Mouse (Mus musculus): ENCODE measurements at regions not wholly inside any gene's neighbourhood (a gene's known extent, or its start where the extent isn't known, plus 50 kb on each side); places are given as distances from the start of the nearest gene placed in this dataset.
A peak's percentile ranks its signal among the peaks of the same experiment; 100 is the strongest.

- Histone ChIP-seq H3K4me2 (ENCODE audit: insufficient read depth, low read depth, poor library complexity, severe bottlenecking) (0 out of 2 replicates have a peak overlapping the region, but pooled peaks have one; percentile 69), H3K9me3 (replicated peaks; ENCODE audit: low read length) (no peaks in the 10 kb centered on the region), H3K4me3 (replicated peaks in 1 of 3; ENCODE audit: low read depth in 2 of 3, low read length in 2 of 3, poor library complexity in 1 of 3) (no peak overlapping the region), H3K27me3 (replicated peaks) (no peaks in the 10 kb centered on the region), H3K27ac (ENCODE audit: insufficient read depth, low read depth) (no peak overlapping the region), H3K9ac (ENCODE audit: insufficient read depth, low read depth) (no peak overlapping the region), H3K79me2 (replicated peaks; ENCODE audit: control insufficient read depth, extremely low read depth, insufficient read depth, poor library complexity, severe bottlenecking) (no peaks in the 10 kb centered on the region), H3K4me1 (ENCODE audit: control insufficient read depth in 1 of 2, insufficient read depth in 2 of 2) (peaks cover 6 to 32% of the 10 kb centered on the region in 2 experiments), H3K36me3 (replicated peaks in 1 of 2; ENCODE audit: control insufficient read depth in 1 of 2, insufficient read depth in 1 of 2, low read length in 1 of 2) (no peaks in the 10 kb centered on the region)
- dilution Hi-C loops (cut with MboI; ENCODE audit: extremely low pct_ligation_motif_present, extremely low pct_unique_long_range_greater_than_20kb, low sequenced_read_pairs) (no loop called here), in situ Hi-C loops (cut with MboI; ENCODE audit: low pct_ligation_motif_present, low pct_unique_long_range_greater_than_20kb, low sequenced_read_pairs) (no loop called here)
- TF ChIP-seq ZKSCAN1 (IDR thresholded peaks at IDR 0.05; ENCODE audit: borderline replicate concordance, low read depth, low read length) (no peak), ZC3H11A (IDR thresholded peaks at IDR 0.05; ENCODE audit: low read depth, low read length) (no peak), MAFK (IDR thresholded peaks at IDR 0.05; ENCODE audit: insufficient replicate concordance, low read length) (no peak), PAX5 (IDR thresholded peaks at IDR 0.05; ENCODE audit: low read length) (no peak), NRF1 (IDR thresholded peaks at IDR 0.05; ENCODE audit: low read depth, low read length) (no peak), GABPA (IDR thresholded peaks at IDR 0.05; ENCODE audit: insufficient replicate concordance, low read depth, low read length) (no peak), MAZ (IDR thresholded peaks at IDR 0.05; ENCODE audit: low read depth, low read length) (no peak), HCFC1 (IDR thresholded peaks at IDR 0.05; ENCODE audit: low read depth, low read length) (no peak), USF1 (IDR thresholded peaks at IDR 0.05; ENCODE audit: low read depth, low read length) (no peak), RCOR1 (conservative IDR thresholded peaks at IDR 0.05; ENCODE audit: low read depth, low read length) (no peak), ELF1 (IDR thresholded peaks at IDR 0.05; ENCODE audit: low read depth, low read length) (no peak), POLR2A (IDR thresholded peaks at IDR 0.05; ENCODE audit: low read depth, low read length) (no peak), JUND (conservative IDR thresholded peaks at IDR 0.05; ENCODE audit: low read depth, low read length) (no peak), CHD1 (IDR thresholded peaks at IDR 0.05; ENCODE audit: low read depth, low read length) (no peak), ETS1 (conservative IDR thresholded peaks at IDR 0.05; ENCODE audit: low read depth, low read length) (no peak), POLR2AphosphoS2 (IDR thresholded peaks at IDR 0.05; ENCODE audit: low read depth, low read length) (no peak), RAD21 (IDR thresholded peaks at IDR 0.05; ENCODE audit: low read depth, low read length) (no peak), UBTF (IDR thresholded peaks at IDR 0.05; ENCODE audit: low read depth, low read length) (no peak), CHD2 (IDR thresholded peaks at IDR 0.05; ENCODE audit: low read length) (no peak)
- DNase-seq (ENCODE audit: extremely low read depth): no peak
Observed at GRCm38 (mm10) chr1:13427501-13428207, 2013.7 kb downstream of the A830018L16Rik start.

- Histone ChIP-seq H3K79me2 (replicated peaks; ENCODE audit: control insufficient read depth, extremely low read depth, insufficient read depth, poor library complexity, severe bottlenecking) (no peaks in the 10 kb centered on the region), H3K9me3 (replicated peaks; ENCODE audit: low read length) (no peaks in the 10 kb centered on the region), H3K27me3 (replicated peaks) (no peaks in the 10 kb centered on the region), H3K4me1 (ENCODE audit: control insufficient read depth in 1 of 2, insufficient read depth in 2 of 2) (no peaks in the 10 kb centered on the region), H3K36me3 (replicated peaks in 1 of 2; ENCODE audit: control insufficient read depth in 1 of 2, insufficient read depth in 1 of 2, low read length in 1 of 2) (no peaks in the 10 kb centered on the region), H3K4me2 (ENCODE audit: insufficient read depth, low read depth, poor library complexity, severe bottlenecking) (no peak overlapping the region), H3K27ac (ENCODE audit: insufficient read depth, low read depth) (no peak overlapping the region), H3K4me3 (replicated peaks in 1 of 3; ENCODE audit: low read depth in 2 of 3, low read length in 2 of 3, poor library complexity in 1 of 3) (no peak overlapping the region), H3K9ac (ENCODE audit: insufficient read depth, low read depth) (no peak overlapping the region)
- dilution Hi-C loops (cut with MboI; ENCODE audit: extremely low pct_ligation_motif_present, extremely low pct_unique_long_range_greater_than_20kb, low sequenced_read_pairs) (no loop called here), in situ Hi-C loops (cut with MboI; ENCODE audit: low pct_ligation_motif_present, low pct_unique_long_range_greater_than_20kb, low sequenced_read_pairs) (no loop called here)
- no peak for DNase-seq (ENCODE audit: extremely low read depth)
- no peak for TF ChIP-seq MXI1 (IDR thresholded peaks at IDR 0.05; ENCODE audit: low read depth, low read length)
- no peak for TF ChIP-seq USF1 (IDR thresholded peaks at IDR 0.05; ENCODE audit: low read depth, low read length)
- TF ChIP-seq HCFC1 (IDR thresholded peaks at IDR 0.05; ENCODE audit: low read depth, low read length): no peak
- no peak for TF ChIP-seq ELF1 (IDR thresholded peaks at IDR 0.05; ENCODE audit: low read depth, low read length)
- no peak for TF ChIP-seq TBP (conservative IDR thresholded peaks at IDR 0.05; ENCODE audit: low read depth, low read length)
- no peak for TF ChIP-seq MAFK (IDR thresholded peaks at IDR 0.05; ENCODE audit: insufficient replicate concordance, low read length)
- no peak for TF ChIP-seq MAX (IDR thresholded peaks at IDR 0.05; ENCODE audit: low read length)
- no peak for TF ChIP-seq JUN (IDR thresholded peaks at IDR 0.05; ENCODE audit: insufficient read depth, low read depth, low read length)
- no peak for TF ChIP-seq SIN3A (IDR thresholded peaks at IDR 0.05; ENCODE audit: low read length)
- TF ChIP-seq MYC (IDR thresholded peaks at IDR 0.05; ENCODE audit: low read depth, low read length): no peak
- no peak for TF ChIP-seq ZC3H11A (IDR thresholded peaks at IDR 0.05; ENCODE audit: low read depth, low read length)
- no peak for TF ChIP-seq CHD2 (IDR thresholded peaks at IDR 0.05; ENCODE audit: low read length)
- TF ChIP-seq RAD21 (IDR thresholded peaks at IDR 0.05; ENCODE audit: low read depth, low read length): no peak
Observed at GRCm38 (mm10) chr1:13437747-13438394, 2024.0 kb downstream of the A830018L16Rik start.
